Mouse (Mus musculus): ENCODE data around the gene Hist1h1d.
"Not testable (repeated sequence)": the region's sequence is repeated elsewhere in the genome, so short reads cannot be mapped to it uniquely, and the experiment has no call there.

The Hist1h1d gene

DNA sequence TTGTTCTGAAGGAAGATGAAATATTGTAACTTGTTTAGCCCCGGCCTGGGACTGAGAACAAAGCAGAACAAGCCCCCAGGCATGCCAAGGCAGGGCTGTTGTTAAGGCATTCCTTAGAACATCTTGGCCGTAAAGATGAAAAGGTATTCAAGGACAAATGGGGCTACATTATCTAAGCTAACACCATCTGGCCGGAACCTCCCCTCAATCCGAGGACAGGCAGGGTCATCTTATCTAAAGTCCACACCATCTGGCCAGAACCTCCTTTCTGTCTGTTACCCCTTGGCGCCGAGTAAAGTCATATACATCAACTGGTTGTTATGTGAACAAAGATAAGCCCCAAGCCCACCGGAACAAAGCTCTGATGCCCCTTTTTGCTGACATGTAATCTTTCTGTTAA, 38.8 kb downstream of the Hist1h1d start:
- DNase-seq (ENCODE audit: low spot score): not testable (repeated sequence)

DNA sequence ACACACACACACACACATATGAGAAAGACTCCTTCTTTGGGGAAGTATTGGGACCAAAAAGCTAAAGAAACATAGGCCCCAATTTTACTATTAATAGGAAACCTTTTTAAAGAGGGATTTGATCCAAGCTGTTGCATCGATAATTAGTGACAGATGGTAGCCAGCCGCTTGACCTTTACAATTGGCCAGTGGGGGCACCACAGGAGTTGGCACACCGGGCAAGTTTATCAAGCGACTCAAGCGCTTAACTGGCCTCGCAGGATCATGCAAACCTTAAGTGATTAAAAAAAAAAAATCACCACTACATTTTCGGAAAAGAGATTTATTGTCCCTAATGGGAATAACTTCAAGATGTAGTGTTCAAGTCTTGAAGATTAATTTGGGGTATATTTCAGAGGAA, 39.6 kb downstream of the Hist1h1d start:
- no peak for DNase-seq (ENCODE audit: low spot score)

GRCm38 (mm10) chr13:23593051-23593770, 40.1 kb downstream of the Hist1h1d start:
- no peak for DNase-seq (ENCODE audit: low spot score)

- DNase-seq (ENCODE audit: low spot score): no peak
These were observed 42.1 kb downstream of the Hist1h1d start for GRCm38 (mm10) chr13:23595185-23595584.

GRCm38 (mm10) chr13:23595622-23596372, 42.7 kb downstream of the Hist1h1d start:
- no peak for DNase-seq (ENCODE audit: low spot score)

- peak; percentile 89 for DNase-seq (ENCODE audit: low spot score)
These were observed 44.9 kb downstream of the Hist1h1d start for GRCm38 (mm10) chr13:23597957-23598356.

DNA sequence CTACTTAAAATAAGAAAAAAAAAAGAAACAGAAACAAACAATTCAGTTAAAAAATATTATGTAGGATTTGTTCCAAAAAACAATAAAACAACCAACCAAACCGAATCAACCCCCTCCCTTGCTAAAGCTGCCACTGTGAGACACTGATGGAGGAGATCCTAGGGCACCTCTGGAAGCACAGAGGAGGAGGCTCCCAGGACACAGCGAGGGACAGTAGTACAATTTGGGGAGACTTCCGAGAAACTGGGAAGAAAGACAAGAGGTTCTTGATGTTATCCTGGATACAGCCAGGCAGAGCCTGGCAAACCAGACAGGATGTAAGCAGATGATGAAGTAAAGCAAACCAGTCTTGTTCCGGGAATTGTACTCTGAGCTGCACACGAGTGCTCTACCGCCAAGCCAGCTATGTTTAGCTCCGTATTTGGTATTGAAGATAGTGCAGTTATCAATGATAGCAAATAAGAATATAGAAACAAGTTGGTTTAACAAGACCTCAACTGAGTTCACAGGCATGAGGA, 50.2 kb downstream of the Hist1h1d start:
- no peak for DNase-seq (ENCODE audit: low spot score)

- DNase-seq (ENCODE audit: low spot score): peak; percentile 12
These were observed 51.4 kb downstream of the Hist1h1d start for GRCm38 (mm10) chr13:23604452-23604851.

GRCm38 (mm10) chr13:23605052-23605451, 52.0 kb downstream of the Hist1h1d start:
- peak; percentile 31 for DNase-seq (ENCODE audit: low spot score)

DNA sequence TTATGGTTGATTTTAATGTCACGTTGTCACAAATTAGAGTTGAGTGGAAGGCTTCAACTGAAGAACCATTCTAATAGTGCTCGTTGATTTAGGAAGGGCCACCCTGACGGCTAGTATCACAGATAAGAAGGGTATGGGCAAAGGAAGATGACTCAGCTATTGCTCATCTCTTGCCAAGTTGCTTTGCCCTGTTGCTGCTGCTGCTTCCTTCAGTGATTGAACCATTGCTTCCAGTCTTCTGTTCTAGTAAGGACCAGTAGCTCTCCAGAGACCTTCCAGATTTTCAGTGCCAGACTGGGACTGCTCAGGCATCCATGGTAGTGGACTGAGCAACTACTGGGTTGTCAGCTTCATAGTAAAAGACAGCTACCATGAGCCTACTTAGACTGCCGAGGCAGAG, 56.1 kb downstream of the Hist1h1d start:
- DNase-seq (ENCODE audit: low spot score): peak; percentile 18

DNA sequence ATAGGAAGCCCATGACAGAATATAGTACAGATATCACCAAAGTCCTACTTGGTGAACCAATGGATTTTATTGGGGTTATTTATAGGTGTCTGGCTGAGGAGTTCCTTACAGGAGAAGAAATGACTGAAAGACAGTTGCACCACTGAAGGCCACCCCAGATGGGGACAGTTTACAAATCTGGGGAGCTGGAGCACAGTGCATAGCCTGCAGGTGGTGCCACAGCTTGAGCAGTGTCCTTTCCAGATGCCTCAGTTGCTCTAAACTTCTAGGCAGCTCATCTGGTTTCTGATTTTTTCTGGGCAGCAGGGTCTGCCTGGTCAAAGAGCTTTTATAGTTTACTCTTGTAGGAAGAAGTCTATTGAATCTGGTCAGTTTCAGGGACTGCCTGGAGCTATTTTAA, 56.8 kb downstream of the Hist1h1d start:
- peak; percentile 14 for DNase-seq (ENCODE audit: low spot score)

All from testis, postnatal 10 days (tissue).